Mouse (Mus musculus) G1E (cell line): ENCODE measurements at regions not wholly inside any gene's neighbourhood (a gene's known extent, or its start where the extent isn't known, plus 50 kb on each side); places are given as distances from the start of the nearest gene placed in this dataset.
"Not testable (repeated sequence)": the region's sequence is repeated elsewhere in the genome, so short reads cannot be mapped to it uniquely, and the experiment has no call there.

Experiments
- ATAC-seq: 2 replicates; pipeline ENCODE4 v1.8.0; 2016; ENCODE audit warnings: mild to moderate bottlenecking; ENCODE audit not compliant: insufficient number of reproducible peaks, poor library complexity, low FRiP score, severe bottlenecking; ENCODE audit errors: extremely low read depth
- DNase-seq: peaks from one replicate; pipeline ENCODE4 v3.0.0; 2012; ENCODE audit warnings: low spot score
- H3K27me3 ChIP-seq: 2 replicates; pipeline ENCODE4 v1.6.1; 2012; ENCODE audit warnings: mild to moderate bottlenecking, low read length, inconsistent platforms; ENCODE audit not compliant: insufficient read depth
- H3K36me3 ChIP-seq: replicated peaks from 2 replicates; pipeline ENCODE3; 2012; ENCODE audit warnings: mild to moderate bottlenecking, inconsistent platforms
- H3K4me1 ChIP-seq: 2 replicates; pipeline ENCODE4 v1.6.1; 2012; ENCODE audit warnings: low read depth, low read length, inconsistent platforms, mixed read lengths; ENCODE audit not compliant: insufficient read depth
- H3K4me3 ChIP-seq: 2 replicates; pipeline ENCODE4 v1.5.1; 2012; ENCODE audit warnings: low read depth, mild to moderate bottlenecking, inconsistent platforms, low read length, moderate library complexity, mixed read lengths
- H3K9me3 ChIP-seq: replicated peaks from 2 replicates; pipeline ENCODE4 v1.6.1; 2012; ENCODE audit warnings: inconsistent platforms
- CTCF ChIP-seq: IDR thresholded peaks from 2 replicates; pipeline ENCODE4 v1.5.1; 2012; ENCODE audit warnings: low read depth, low read length, inconsistent platforms, mixed read lengths
- GATA1 ChIP-seq: IDR thresholded peaks from 2 replicates; pipeline ENCODE4 v1.6.1; 2012; ENCODE audit warnings: borderline replicate concordance, low read length, inconsistent platforms, mixed read lengths
- GATA2 ChIP-seq: IDR thresholded peaks from 2 replicates; pipeline ENCODE4 v1.6.1; 2012; ENCODE audit warnings: low read depth, low read length, inconsistent platforms, borderline replicate concordance
- POLR2AphosphoS5 ChIP-seq: IDR thresholded peaks from 2 replicates; pipeline ENCODE4 v1.6.1; 2012; ENCODE audit warnings: low read depth, low read length, inconsistent platforms; ENCODE audit not compliant: insufficient replicate concordance
- TAL1 ChIP-seq: conservative IDR thresholded peaks from 2 replicates; pipeline ENCODE4 v1.6.1; 2012; ENCODE audit warnings: low read depth, low read length, inconsistent platforms, mixed read lengths

GRCm38 (mm10) chr5:14309981-14310380 is 204.7 kb upstream of the Pclo start:
- H3K36me3 ChIP-seq, result no peaks in the 10 kb centered on the region
- DNase-seq, result no peak
- no peak for TF ChIP-seq GATA1
- no peak for TF ChIP-seq GATA2
- TF ChIP-seq CTCF, result no peak
- TF ChIP-seq TAL1, result no peak
- no peak for TF ChIP-seq POLR2AphosphoS5
- H3K9me3 ChIP-seq, result 0 out of 2 replicates have a peak, but pooled peaks cover 5% of the 10 kb centered on the region
- no peak overlapping the region for H3K4me3 ChIP-seq
- no peak for ATAC-seq
- no peaks in the 10 kb centered on the region for H3K27me3 ChIP-seq
- H3K4me1 ChIP-seq, result no peaks in the 10 kb centered on the region

GRCm38 (mm10) chr5:14311729-14312128 is 203.0 kb upstream of the Pclo start:
- no peak for TF ChIP-seq CTCF
- TF ChIP-seq TAL1, result no peak
- TF ChIP-seq GATA2, result no peak
- no peak for TF ChIP-seq POLR2AphosphoS5
- no peaks in the 10 kb centered on the region for H3K36me3 ChIP-seq
- no peak for DNase-seq

GRCm38 (mm10) chr5:14320216-14320615 is 194.5 kb upstream of the Pclo start:
- TF ChIP-seq POLR2AphosphoS5 (no peak), TAL1 (no peak), GATA2 (no peak), CTCF (no peak), GATA1 (no peak)
- H3K4me1 ChIP-seq, result no peaks in the 10 kb centered on the region
- no peaks in the 10 kb centered on the region for H3K27me3 ChIP-seq
- DNase-seq, result no peak
- H3K4me3 ChIP-seq, result no peak overlapping the region
- no peaks in the 10 kb centered on the region for H3K36me3 ChIP-seq
- no peaks in the 10 kb centered on the region for H3K9me3 ChIP-seq
- no peak for ATAC-seq

More at GRCm38 (mm10) chr5:14311729-14312128, 203.0 kb upstream of the Pclo start:
- no peak for ATAC-seq
- no peaks in the 10 kb centered on the region for H3K4me1 ChIP-seq
- no peaks in the 10 kb centered on the region for H3K27me3 ChIP-seq
- no peak overlapping the region for H3K4me3 ChIP-seq
- 0 out of 2 replicates have a peak, but pooled peaks cover 5% of the 10 kb centered on the region for H3K9me3 ChIP-seq

- TF ChIP-seq GATA1 (no peak), TAL1 (no peak), CTCF (no peak), POLR2AphosphoS5 (no peak), GATA2 (no peak)
- Histone ChIP-seq H3K4me3 (no peak overlapping the region), H3K36me3 (no peaks in the 10 kb centered on the region), H3K27me3 (no peaks in the 10 kb centered on the region), H3K4me1 (no peaks in the 10 kb centered on the region), H3K9me3 (no peaks in the 10 kb centered on the region)
- no peak for DNase-seq
- no peak for ATAC-seq
Measured at GRCm38 (mm10) chr5:14322000-14322399, 192.7 kb upstream of the Pclo start.

- Histone ChIP-seq H3K4me1 (no peaks in the 10 kb centered on the region), H3K9me3 (no peaks in the 10 kb centered on the region), H3K27me3 (no peaks in the 10 kb centered on the region), H3K4me3 (no peak overlapping the region), H3K36me3 (no peaks in the 10 kb centered on the region)
- no peak for TF ChIP-seq GATA1
- TF ChIP-seq CTCF, result no peak
- TF ChIP-seq POLR2AphosphoS5, result no peak
- TF ChIP-seq TAL1, result no peak
- no peak for TF ChIP-seq GATA2
- ATAC-seq (no peak), DNase-seq (no peak)
Measured at GRCm38 (mm10) chr5:14360446-14360845, 154.3 kb upstream of the Pclo start.

- Histone ChIP-seq H3K36me3 (no peaks in the 10 kb centered on the region), H3K27me3 (no peaks in the 10 kb centered on the region), H3K9me3 (no peaks in the 10 kb centered on the region), H3K4me3 (no peak overlapping the region), H3K4me1 (no peaks in the 10 kb centered on the region)
- ATAC-seq (no peak), DNase-seq (no peak)
- TF ChIP-seq GATA1, result no peak
- peak; percentile 9; the same call in 1 of the 2 replicates for TF ChIP-seq CTCF
Measured at GRCm38 (mm10) chr5:14389184-14389890, 125.4 kb upstream of the Pclo start.

GRCm38 (mm10) chr5:14391793-14392192 is 122.9 kb upstream of the Pclo start:
- Histone ChIP-seq H3K9me3 (no peaks in the 10 kb centered on the region), H3K27me3 (no peaks in the 10 kb centered on the region), H3K36me3 (no peaks in the 10 kb centered on the region), H3K4me1 (no peaks in the 10 kb centered on the region), H3K4me3 (no peak overlapping the region)
- ATAC-seq (no peak), DNase-seq (no peak)
- TF ChIP-seq GATA2 (no peak), TAL1 (no peak)

- H3K4me3 ChIP-seq, H3K9me3 ChIP-seq, H3K4me1 ChIP-seq, H3K36me3 ChIP-seq, H3K27me3 ChIP-seq, ATAC-seq, DNase-seq: not testable (repeated sequence)
Measured at GRCm38 (mm10) chr5:14403381-14403780, 111.3 kb upstream of the Pclo start.
